Mouse (Mus musculus): ENCODE measurements around the gene Ecm1. TPM values are rescaled to one million over a fixed set of nuclear protein-coding genes. Genes with fewer than 3 reads are reported as not detected.

Gene Ecm1
- total and polyA plus RNA-seq, 3 experiments: 54.4 to 200 (median 61.9) TPM

- H3K79me2 ChIP-seq (replicated peaks; ENCODE audit: control insufficient read depth, insufficient read depth, low read length): no peaks in the 10 kb centered on the region
- H3K27ac ChIP-seq: no peak overlapping the region
- intact Hi-C loops (cut with DNase I): no loop called here
- H3K4me1 ChIP-seq (ENCODE audit: control insufficient read depth, insufficient read depth, low read length): peaks cover 3% of the 10 kb centered on the region
- WGBS: 92% methylated on average over 4 of the region's 4 CpGs
- H3K36me3 ChIP-seq (ENCODE audit: control insufficient read depth, insufficient read depth, low read length): peaks cover 5% of the 10 kb centered on the region
- H3K9ac ChIP-seq (ENCODE audit: low read depth, low read length): no peak overlapping the region
- no peak for DNase-seq
- TF ChIP-seq EP300 (IDR thresholded peaks at IDR 0.05; ENCODE audit: insufficient read depth, low read depth, low read length) (no peak), CTCF (IDR thresholded peaks at IDR 0.05) (no peak), POLR2A (IDR thresholded peaks at IDR 0.05; ENCODE audit: insufficient read depth, low read depth, low read length) (no peak)
- no peaks in the 10 kb centered on the region for H3K27me3 ChIP-seq (ENCODE audit: control insufficient read depth, insufficient read depth, low read length)
- no peak overlapping the region for H3K4me3 ChIP-seq
Measured at GRCm38 (mm10) chr3:95706273-95706672, 33.1 kb downstream of the Ecm1 start.

GRCm38 (mm10) chr3:95704612-95705011, 34.8 kb downstream of the Ecm1 start:
- intact Hi-C loops (cut with DNase I): loop anchor here (5.0 kb wide), 1 partner anchor 113 kb away; the partner anchor contains the start of gene Rprd2
- Histone ChIP-seq H3K9ac (ENCODE audit: low read depth, low read length) (no peak overlapping the region), H3K79me2 (replicated peaks; ENCODE audit: control insufficient read depth, insufficient read depth, low read length) (no peaks in the 10 kb centered on the region), H3K4me1 (ENCODE audit: control insufficient read depth, insufficient read depth, low read length) (peaks cover 12% of the 10 kb centered on the region), H3K27ac (no peak overlapping the region), H3K27me3 (ENCODE audit: control insufficient read depth, insufficient read depth, low read length) (no peaks in the 10 kb centered on the region), H3K4me3 (no peak overlapping the region), H3K36me3 (ENCODE audit: control insufficient read depth, insufficient read depth, low read length) (peaks cover 9% of the 10 kb centered on the region)
- no peak for DNase-seq
- WGBS: 86% methylated on average over 4 of the region's 4 CpGs
- TF ChIP-seq POLR2A (IDR thresholded peaks at IDR 0.05; ENCODE audit: insufficient read depth, low read depth, low read length) (no peak), EP300 (IDR thresholded peaks at IDR 0.05; ENCODE audit: insufficient read depth, low read depth, low read length) (no peak), CTCF (IDR thresholded peaks at IDR 0.05) (no peak)

DNA sequence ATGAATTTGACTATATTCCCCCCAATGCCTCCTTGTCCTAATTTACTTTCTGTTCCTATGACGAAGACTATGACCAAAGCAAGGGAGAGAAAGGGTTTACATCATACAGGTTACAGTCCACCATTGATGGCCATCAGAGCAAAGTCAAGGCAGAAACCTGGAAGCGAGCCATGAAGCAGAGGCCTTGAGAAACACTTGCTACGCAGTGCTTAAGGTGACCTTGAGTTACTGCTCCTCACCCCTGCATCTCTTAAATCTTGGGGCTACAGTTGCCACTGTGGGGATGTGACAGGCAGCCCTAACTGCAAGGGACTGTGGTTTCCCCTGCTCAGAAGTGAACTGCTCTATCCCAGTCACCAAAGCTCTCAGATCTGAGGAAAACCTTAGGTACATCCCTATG, 36.1 kb downstream of the Ecm1 start:
- H3K4me1 ChIP-seq (ENCODE audit: control insufficient read depth, insufficient read depth, low read length): peaks cover 12% of the 10 kb centered on the region
- H3K27ac ChIP-seq: no peak overlapping the region
- peaks cover 9% of the 10 kb centered on the region for H3K36me3 ChIP-seq (ENCODE audit: control insufficient read depth, insufficient read depth, low read length)
- no peaks in the 10 kb centered on the region for H3K79me2 ChIP-seq (replicated peaks; ENCODE audit: control insufficient read depth, insufficient read depth, low read length)
- 95% methylated on average over 3 of the region's 3 CpGs for WGBS
- TF ChIP-seq POLR2A (IDR thresholded peaks at IDR 0.05; ENCODE audit: insufficient read depth, low read depth, low read length) (no peak), CTCF (IDR thresholded peaks at IDR 0.05) (no peak), EP300 (IDR thresholded peaks at IDR 0.05; ENCODE audit: insufficient read depth, low read depth, low read length) (no peak)
- no peak overlapping the region for H3K9ac ChIP-seq (ENCODE audit: low read depth, low read length)
- DNase-seq: no peak
- H3K4me3 ChIP-seq: no peak overlapping the region
- intact Hi-C loops (cut with DNase I): loop anchor here (5.0 kb wide), 1 partner anchor 114 kb away; the partner anchor contains the start of gene Rprd2
- no peaks in the 10 kb centered on the region for H3K27me3 ChIP-seq (ENCODE audit: control insufficient read depth, insufficient read depth, low read length)

GRCm38 (mm10) chr3:95701877-95702540, 37.4 kb downstream of the Ecm1 start:
- Histone ChIP-seq H3K9ac (ENCODE audit: low read depth, low read length) (peak overlapping the region; percentile 70), H3K36me3 (ENCODE audit: control insufficient read depth, insufficient read depth, low read length) (peaks cover 9% of the 10 kb centered on the region), H3K27ac (peak overlapping the region; percentile 77), H3K27me3 (ENCODE audit: control insufficient read depth, insufficient read depth, low read length) (no peaks in the 10 kb centered on the region), H3K4me3 (peak overlapping the region; percentile 45), H3K79me2 (replicated peaks; ENCODE audit: control insufficient read depth, insufficient read depth, low read length) (no peaks in the 10 kb centered on the region), H3K4me1 (ENCODE audit: control insufficient read depth, insufficient read depth, low read length) (peaks cover 12% of the 10 kb centered on the region)
- WGBS: 5% methylated on average over 24 of the region's 24 CpGs
- DNase-seq: peak; percentile 83 to 85
- peak; percentile 65; the same call in 1 of the 2 replicates for TF ChIP-seq POLR2A (IDR thresholded peaks at IDR 0.05; ENCODE audit: insufficient read depth, low read depth, low read length)
- TF ChIP-seq CTCF (IDR thresholded peaks at IDR 0.05): peak; percentile 56
- TF ChIP-seq EP300 (IDR thresholded peaks at IDR 0.05; ENCODE audit: insufficient read depth, low read depth, low read length): 0 out of 2 replicates have a peak, but pooled peaks have one; percentile 59
- intact Hi-C loops (cut with DNase I): loop anchor here (5.0 kb wide), 1 partner anchor 115 kb away; the partner anchor contains the start of gene Rprd2

DNA sequence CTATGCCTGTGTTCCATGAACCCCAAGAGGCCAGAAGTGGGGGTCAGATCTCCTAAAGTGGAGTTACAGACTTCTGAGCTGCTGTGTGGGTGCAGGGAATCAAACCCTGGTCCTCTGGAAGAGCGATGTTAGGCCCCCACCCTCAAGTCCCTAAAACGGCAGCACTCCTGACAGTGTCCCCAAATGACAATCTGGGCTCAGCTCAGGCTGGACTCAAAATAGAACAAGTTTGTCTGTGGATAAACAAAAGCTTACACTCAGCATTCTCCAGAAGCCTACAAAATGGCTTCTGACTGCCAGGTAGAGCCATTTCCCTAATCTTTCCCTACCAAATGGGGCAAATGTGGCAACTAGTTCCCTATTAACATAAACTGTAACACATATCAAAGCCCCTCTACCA, 38.3 kb downstream of the Ecm1 start:
- DNase-seq: peak in 1 of 2 experiments; percentile 19

DNA sequence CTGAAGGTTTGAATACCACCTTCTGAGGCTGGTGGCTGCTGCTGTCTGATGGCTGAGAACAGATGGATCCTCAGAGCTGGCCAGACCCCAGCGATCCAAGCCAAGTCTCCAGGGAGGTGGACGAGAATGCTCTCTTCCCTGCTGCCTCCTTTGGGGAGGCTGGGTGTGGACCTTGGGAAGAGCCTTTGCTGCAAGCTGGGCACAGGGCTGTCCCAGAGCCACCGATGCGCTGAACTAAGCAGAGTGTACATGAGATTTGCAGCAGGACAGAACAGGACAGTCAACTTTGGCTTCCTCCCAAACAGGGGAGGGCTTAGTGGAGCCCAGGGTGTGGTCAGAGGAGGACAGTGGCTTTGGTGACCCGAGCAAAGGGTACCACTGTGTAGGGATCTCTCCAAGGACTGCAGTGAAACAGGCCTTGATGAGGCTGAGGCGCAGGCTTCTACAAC, 39.1 kb downstream of the Ecm1 start:
- 34% methylated on average over 6 of the region's 6 CpGs for WGBS
- H3K36me3 ChIP-seq (ENCODE audit: control insufficient read depth, insufficient read depth, low read length): peaks cover 9% of the 10 kb centered on the region
- H3K4me1 ChIP-seq (ENCODE audit: control insufficient read depth, insufficient read depth, low read length): peaks cover 23% of the 10 kb centered on the region
- H3K4me3 ChIP-seq: no peak overlapping the region
- no peak for TF ChIP-seq CTCF (IDR thresholded peaks at IDR 0.05)
- TF ChIP-seq EP300 (IDR thresholded peaks at IDR 0.05; ENCODE audit: insufficient read depth, low read depth, low read length): no peak
- 0 out of 2 replicates have a peak, but pooled peaks have one; percentile 9 for TF ChIP-seq POLR2A (IDR thresholded peaks at IDR 0.05; ENCODE audit: insufficient read depth, low read depth, low read length)
- no peak overlapping the region for H3K9ac ChIP-seq (ENCODE audit: low read depth, low read length)
- H3K27ac ChIP-seq: peak overlapping the region; percentile 77
- intact Hi-C loops (cut with DNase I): loop anchor here (5.0 kb wide), 1 partner anchor 117 kb away; the partner anchor contains the start of gene Rprd2
- no peaks in the 10 kb centered on the region for H3K79me2 ChIP-seq (replicated peaks; ENCODE audit: control insufficient read depth, insufficient read depth, low read length)
- peak; percentile 54 to 57 for DNase-seq
- H3K27me3 ChIP-seq (ENCODE audit: control insufficient read depth, insufficient read depth, low read length): no peaks in the 10 kb centered on the region

More for the DNA sequence above, 38.3 kb downstream of the Ecm1 start:
- peaks cover 16% of the 10 kb centered on the region for H3K4me1 ChIP-seq (ENCODE audit: control insufficient read depth, insufficient read depth, low read length)
- 51% methylated on average over 2 of the region's 2 CpGs for WGBS
- peak overlapping the region; percentile 77 for H3K27ac ChIP-seq
- no peak overlapping the region for H3K4me3 ChIP-seq
- no peaks in the 10 kb centered on the region for H3K79me2 ChIP-seq (replicated peaks; ENCODE audit: control insufficient read depth, insufficient read depth, low read length)
- peaks cover 9% of the 10 kb centered on the region for H3K36me3 ChIP-seq (ENCODE audit: control insufficient read depth, insufficient read depth, low read length)
- no peaks in the 10 kb centered on the region for H3K27me3 ChIP-seq (ENCODE audit: control insufficient read depth, insufficient read depth, low read length)
- intact Hi-C loops (cut with DNase I): loop anchor here (5.0 kb wide), 1 partner anchor 116 kb away; the partner anchor contains the start of gene Rprd2
- H3K9ac ChIP-seq (ENCODE audit: low read depth, low read length): no peak overlapping the region
- no peak for TF ChIP-seq CTCF (IDR thresholded peaks at IDR 0.05)
- TF ChIP-seq POLR2A (IDR thresholded peaks at IDR 0.05; ENCODE audit: insufficient read depth, low read depth, low read length): no peak
- no peak for TF ChIP-seq EP300 (IDR thresholded peaks at IDR 0.05; ENCODE audit: insufficient read depth, low read depth, low read length)

Data from heart, adult 2 months (tissue).